Mouse (Mus musculus) intestine, embryonic 16.5 days (tissue): ENCODE results near the gene Prkab1. TPM values are rescaled to one million over a fixed set of nuclear protein-coding genes. Genes with fewer than 3 reads are reported as not detected.

Source experiments
- ATAC-seq: fragments of 200-750 bp; cut with Nextera tagmentation; 2 replicates; pipeline ENCODE4 v1.8.0; 2017; ENCODE audit warnings: moderate TSS enrichment, moderate library complexity
- H3K27ac ChIP-seq: fragments of 300-500 bp; sonication (generic); 2 replicates; pipeline ENCODE4 v1.5.1; 2014; ENCODE audit warnings: mild to moderate bottlenecking, low read length
- H3K27me3 ChIP-seq: fragments of 300-500 bp; sonication (generic); replicated peaks from 2 replicates; pipeline ENCODE4 v1.6.1; 2014; ENCODE audit warnings: low read length, control low read depth, mixed read lengths; ENCODE audit not compliant: control insufficient read depth, insufficient read depth
- H3K36me3 ChIP-seq: fragments of 300-500 bp; sonication (generic); 2 replicates; pipeline ENCODE4 v1.6.1; 2014; ENCODE audit warnings: low read length, control low read depth; ENCODE audit not compliant: control insufficient read depth, insufficient read depth
- H3K4me1 ChIP-seq: fragments of 300-500 bp; sonication (generic); 2 replicates; pipeline ENCODE4 v1.6.1; 2014; ENCODE audit warnings: low read length, control low read depth, mixed read lengths; ENCODE audit not compliant: control insufficient read depth, insufficient read depth
- H3K4me2 ChIP-seq: fragments of 300-500 bp; sonication (generic); 2 replicates; pipeline ENCODE4 v1.6.1; 2014; ENCODE audit warnings: low read depth, low read length, control low read depth
- H3K4me3 ChIP-seq: fragments of 300-500 bp; sonication (generic); 2 replicates; pipeline ENCODE4 v1.5.1; 2014; ENCODE audit warnings: mild to moderate bottlenecking, low read length
- H3K9ac ChIP-seq: fragments of 300-500 bp; sonication (generic); 2 replicates; pipeline ENCODE4 v1.6.1; 2014; ENCODE audit warnings: low read depth, low read length
- H3K9me3 ChIP-seq: fragments of 300-500 bp; sonication (generic); 2 replicates; pipeline ENCODE4 v1.6.1; 2016; ENCODE audit warnings: low read length, control low read depth; ENCODE audit not compliant: control insufficient read depth
- WGBS: fragments of 180-500 bp; shearing (Covaris S2); extraction: QIAGEN DNeasy Blood & Tissue Kit; methylation state at CpG from one replicate; pipeline ENCODE4 v1.1.7; 2014; 5-methylcytosine and 5-hydroxymethylcytosine counted together
- polyA plus RNA-seq: library from polyadenylated mRNA; unstranded; fragments of >200 nt; fragmentation: Nextera tagmentation; extraction: Ambion mirVana; gene quantifications from 2 replicates; pipeline ENCODE4 v1.2.1, GENCODE M21; 2015

The Prkab1 gene
- polyA plus RNA-seq, 1 experiment from 2014 or later = 74.8 TPM

GRCm38 (mm10) chr5:115978255-115978654, 46.1 kb downstream of the Prkab1 start:
- 64% methylated on average over 5 of the region's 5 CpGs for WGBS

GRCm38 (mm10) chr5:115977757-115978156, 46.6 kb downstream of the Prkab1 start:
- Histone ChIP-seq H3K27ac (peak overlapping the region; percentile 45; the same call in 1 of the 2 replicates), H3K9ac (no peak overlapping the region), H3K4me1 (no peaks in the 10 kb centered on the region; the same call in 1 of the 2 replicates), H3K36me3 (peaks cover 10% of the 10 kb centered on the region), H3K4me3 (no peak overlapping the region), H3K9me3 (no peaks in the 10 kb centered on the region), H3K4me2 (no peak overlapping the region), H3K27me3 (no peaks in the 10 kb centered on the region)
- WGBS = 62% methylated on average over 10 of the region's 10 CpGs
- ATAC-seq = peak; percentile 48; the same call in 1 of the 2 replicates

More at GRCm38 (mm10) chr5:115978255-115978654, 46.1 kb downstream of the Prkab1 start:
- Histone ChIP-seq H3K36me3 (peaks cover 10% of the 10 kb centered on the region), H3K27me3 (no peaks in the 10 kb centered on the region), H3K9me3 (no peaks in the 10 kb centered on the region), H3K27ac (peak overlapping the region; percentile 45; the same call in 1 of the 2 replicates), H3K9ac (no peak overlapping the region), H3K4me3 (no peak overlapping the region), H3K4me1 (no peaks in the 10 kb centered on the region; the same call in 1 of the 2 replicates), H3K4me2 (no peak overlapping the region)
- no peak for ATAC-seq

GRCm38 (mm10) chr5:115977266-115977665, 47.0 kb downstream of the Prkab1 start:
- H3K36me3 ChIP-seq = peaks cover 10% of the 10 kb centered on the region

GRCm38 (mm10) chr5:115976446-115976845, 47.9 kb downstream of the Prkab1 start:
- Histone ChIP-seq H3K4me2 (no peak overlapping the region), H3K36me3 (peaks cover 6% of the 10 kb centered on the region; the same call in 1 of the 2 replicates), H3K27me3 (no peaks in the 10 kb centered on the region), H3K27ac (no peak overlapping the region), H3K9me3 (no peaks in the 10 kb centered on the region), H3K4me3 (no peak overlapping the region), H3K9ac (no peak overlapping the region), H3K4me1 (peaks cover under 1% of the 10 kb centered on the region; the same call in 1 of the 2 replicates)
- no peak for ATAC-seq
- 96% methylated on average over 5 of the region's 5 CpGs for WGBS

More at GRCm38 (mm10) chr5:115977266-115977665, 47.0 kb downstream of the Prkab1 start:
- Histone ChIP-seq H3K27ac (peak overlapping the region; percentile 29; the same call in 1 of the 2 replicates), H3K4me2 (no peak overlapping the region), H3K9ac (no peak overlapping the region), H3K27me3 (no peaks in the 10 kb centered on the region), H3K4me3 (no peak overlapping the region), H3K9me3 (no peaks in the 10 kb centered on the region), H3K4me1 (no peaks in the 10 kb centered on the region; the same call in 1 of the 2 replicates)
- 48% methylated on average over 10 of the region's 10 CpGs for WGBS
- no peak for ATAC-seq

GRCm38 (mm10) chr5:115975672-115976071, 48.6 kb downstream of the Prkab1 start:
- Histone ChIP-seq H3K9ac (no peak overlapping the region), H3K4me3 (no peak overlapping the region), H3K27me3 (no peaks in the 10 kb centered on the region), H3K9me3 (no peaks in the 10 kb centered on the region), H3K4me2 (no peak overlapping the region), H3K36me3 (0 out of 2 replicates have a peak, but pooled peaks cover 6% of the 10 kb centered on the region), H3K4me1 (peaks cover 2% of the 10 kb centered on the region; the same call in 1 of the 2 replicates), H3K27ac (no peak overlapping the region)
- ATAC-seq = no peak
- WGBS = 85% methylated on average over 10 of the region's 10 CpGs

- Histone ChIP-seq H3K36me3 (0 out of 2 replicates have a peak, but pooled peaks cover 6% of the 10 kb centered on the region), H3K4me1 (peaks cover 2% of the 10 kb centered on the region; the same call in 1 of the 2 replicates)
- 68% methylated on average over 15 of the region's 15 CpGs for WGBS
Measured at GRCm38 (mm10) chr5:115971236-115971635, 53.1 kb downstream of the Prkab1 start.

More at GRCm38 (mm10) chr5:115971236-115971635, 53.1 kb downstream of the Prkab1 start:
- H3K27me3 ChIP-seq = no peaks in the 10 kb centered on the region
- 0 out of 2 replicates have a peak overlapping the region, but pooled peaks have one; percentile 43 for H3K27ac ChIP-seq
- no peaks in the 10 kb centered on the region for H3K9me3 ChIP-seq
- peak; percentile 78 for ATAC-seq
- no peak overlapping the region for H3K4me2 ChIP-seq
- H3K4me3 ChIP-seq = no peak overlapping the region
- no peak overlapping the region for H3K9ac ChIP-seq

Other genes with a start within 250 kb of the Prkab1 start
- gene Cit, start 179.2 kb downstream of the Prkab1 start, polyA plus RNA-seq = 20.0 and 21.5 TPM in 2 replicates
- gene Tmem233, start 58.7 kb upstream of the Prkab1 start, polyA plus RNA-seq = not detected in 2 replicates